Mouse (Mus musculus) kidney, adult 2 months (tissue): ENCODE measurements at regions not wholly inside any gene's neighbourhood (a gene's known extent, or its start where the extent isn't known, plus 50 kb on each side); places are given as distances from the start of the nearest gene placed in this dataset.

ENCODE experiments used
- DNase-seq: peaks from one replicate; pipeline ENCODE4 v3.0.0; 2021
- H3K27ac ChIP-seq: fragments of 200-500 bp; 2 replicates; pipeline ENCODE4 v1.5.1; 2012; ENCODE audit warnings: low read depth, low read length, control low read depth, inconsistent platforms; ENCODE audit not compliant: insufficient read depth
- H3K27me3 ChIP-seq: fragments of 200-500 bp; replicated peaks from 2 replicates; pipeline ENCODE4 v1.6.1; 2012; ENCODE audit warnings: mild to moderate bottlenecking, moderate library complexity, low read length, inconsistent platforms; ENCODE audit not compliant: control insufficient read depth, insufficient read depth
- H3K36me3 ChIP-seq: fragments of 200-500 bp; 2 replicates; pipeline ENCODE4 v1.6.1; 2012; ENCODE audit warnings: mild to moderate bottlenecking, moderate library complexity, low read length, inconsistent platforms; ENCODE audit not compliant: control insufficient read depth, insufficient read depth
- H3K4me1 ChIP-seq: fragments of 200-500 bp; 2 replicates; pipeline ENCODE4 v1.6.1; 2011; ENCODE audit warnings: low read length; ENCODE audit not compliant: control insufficient read depth, insufficient read depth
- H3K4me3 ChIP-seq: fragments of 200-500 bp; 2 replicates; pipeline ENCODE4 v1.5.1; 2011; ENCODE audit warnings: mild to moderate bottlenecking, low read depth, low read length, control low read depth; ENCODE audit not compliant: insufficient read depth
- CTCF ChIP-seq: fragments of 200-500 bp; conservative IDR thresholded peaks from 2 replicates; pipeline ENCODE4 v1.5.1; 2011; ENCODE audit warnings: low read depth, mild to moderate bottlenecking, control low read depth, low read length, moderate library complexity, mixed read lengths; ENCODE audit not compliant: insufficient read depth, insufficient read length
- POLR2A ChIP-seq: fragments of 200-500 bp; IDR thresholded peaks from one replicate; pipeline ENCODE4 v1.6.1; 2011; ENCODE audit warnings: low read depth, low read length, control low read depth
- WGBS: fragments of 180-500 bp; shearing (Covaris S2); methylation state at CpG from one replicate; pipeline ENCODE4 v1.1.7; 2018; 5-methylcytosine and 5-hydroxymethylcytosine counted together

GRCm38 (mm10) chr13:69226538-69226937, 227.2 kb upstream of the Adcy2 start:
- Histone ChIP-seq H3K4me1 (no peaks in the 10 kb centered on the region), H3K27me3 (no peaks in the 10 kb centered on the region), H3K4me3 (no peak overlapping the region), H3K36me3 (no peaks in the 10 kb centered on the region), H3K27ac (no peak overlapping the region)
- no peak for TF ChIP-seq POLR2A
- TF ChIP-seq CTCF, result no peak
- DNase-seq, result no peak
- 68% methylated on average over 5 of the region's 5 CpGs for WGBS

- H3K27me3 ChIP-seq, result no peaks in the 10 kb centered on the region
- no peaks in the 10 kb centered on the region for H3K4me1 ChIP-seq
- no peak overlapping the region for H3K27ac ChIP-seq
- H3K36me3 ChIP-seq, result no peaks in the 10 kb centered on the region
- 22% methylated on average over 10 of the region's 10 CpGs for WGBS
- TF ChIP-seq CTCF, result no peak
- TF ChIP-seq POLR2A, result no peak
- no peak for DNase-seq
- H3K4me3 ChIP-seq, result no peak overlapping the region
These were observed 231.1 kb upstream of the Adcy2 start for GRCm38 (mm10) chr13:69230361-69230943.

- H3K4me3 ChIP-seq, result no peak overlapping the region
- no peak overlapping the region for H3K27ac ChIP-seq
- no peak for TF ChIP-seq POLR2A
- no peak for TF ChIP-seq CTCF
- no peaks in the 10 kb centered on the region for H3K4me1 ChIP-seq
- no peak for DNase-seq
- no peaks in the 10 kb centered on the region for H3K27me3 ChIP-seq
- 81% methylated on average over 5 of the region's 5 CpGs for WGBS
- no peaks in the 10 kb centered on the region for H3K36me3 ChIP-seq
These were observed 237.0 kb upstream of the Adcy2 start for GRCm38 (mm10) chr13:69236386-69236785.

GRCm38 (mm10) chr13:69237918-69238317, 238.6 kb upstream of the Adcy2 start:
- Histone ChIP-seq H3K36me3 (no peaks in the 10 kb centered on the region), H3K4me1 (no peaks in the 10 kb centered on the region), H3K4me3 (no peak overlapping the region), H3K27me3 (no peaks in the 10 kb centered on the region), H3K27ac (no peak overlapping the region)
- WGBS, result 79% methylated on average over 3 of the region's 3 CpGs
- no peak for TF ChIP-seq CTCF
- no peak for TF ChIP-seq POLR2A
- DNase-seq, result no peak

GRCm38 (mm10) chr13:69239261-69239915, 240.0 kb upstream of the Adcy2 start:
- WGBS, result 68% methylated on average over 2 of the region's 2 CpGs
- Histone ChIP-seq H3K4me3 (no peak overlapping the region), H3K27ac (no peak overlapping the region), H3K27me3 (no peaks in the 10 kb centered on the region), H3K36me3 (no peaks in the 10 kb centered on the region), H3K4me1 (no peaks in the 10 kb centered on the region)
- TF ChIP-seq CTCF, result no peak
- no peak for TF ChIP-seq POLR2A
- DNase-seq, result no peak

- Histone ChIP-seq H3K4me3 (no peak overlapping the region), H3K27me3 (no peaks in the 10 kb centered on the region), H3K4me1 (no peaks in the 10 kb centered on the region), H3K27ac (no peak overlapping the region), H3K36me3 (no peaks in the 10 kb centered on the region)
- TF ChIP-seq POLR2A (no peak), CTCF (no peak)
- no peak for DNase-seq
- WGBS, result 22% methylated on average over 14 of the region's 14 CpGs
These were observed 243.4 kb upstream of the Adcy2 start for GRCm38 (mm10) chr13:69242544-69243296.
